Mouse (Mus musculus) olfactory bulb, adult 2 months (tissue): ENCODE data around the gene Pttg1.

ENCODE experiments used
- CTCF ChIP-seq: fragments of 200-500 bp; IDR thresholded peaks from 2 replicates; pipeline ENCODE4 v1.5.1; 2012; ENCODE audit warnings: low read depth, mild to moderate bottlenecking, low read length, moderate library complexity; ENCODE audit not compliant: insufficient read depth
- POLR2A ChIP-seq: fragments of 200-500 bp; IDR thresholded peaks from 2 replicates; pipeline ENCODE4 v1.6.1; 2012; ENCODE audit warnings: mild to moderate bottlenecking, low read depth, low read length, moderate library complexity; ENCODE audit not compliant: insufficient read depth

DNA sequence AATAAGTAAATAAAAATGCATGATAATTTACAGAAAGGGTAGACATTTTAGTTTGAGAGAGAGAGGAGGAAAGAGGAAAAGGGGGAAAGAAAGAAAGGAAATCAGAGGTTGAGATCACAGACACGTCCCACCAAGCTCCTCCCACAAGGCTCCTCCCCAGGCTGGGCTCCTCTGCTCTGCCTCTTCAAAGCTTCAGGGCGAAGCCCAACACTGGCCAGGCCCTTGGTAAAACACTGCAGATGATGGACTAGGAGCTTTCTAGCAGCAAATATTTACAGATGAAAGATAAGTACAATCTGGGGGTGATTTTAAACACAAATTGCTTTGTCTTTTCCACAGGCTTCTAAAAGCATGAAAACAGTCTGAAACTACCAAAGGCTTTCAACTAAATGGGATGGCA is 33.3 kb downstream of the Pttg1 start:
- TF ChIP-seq CTCF = no peak
- no peak for TF ChIP-seq POLR2A
